Mouse (Mus musculus) midbrain, embryonic 16.5 days (tissue): Measurements from ENCODE around the gene Pex14. TPM values are rescaled to one million over a fixed set of nuclear protein-coding genes. Genes with fewer than 3 reads are reported as not detected.

Source experiments
- ATAC-seq: fragments of 200-750 bp; cut with Nextera tagmentation; 2 replicates; pipeline ENCODE4 v1.8.0; 2017; ENCODE audit warnings: moderate TSS enrichment
- H3K27ac ChIP-seq: fragments of 300-500 bp; sonication (generic); 2 replicates; pipeline ENCODE4 v1.5.1; 2014; ENCODE audit warnings: mild to moderate bottlenecking, low read length, mixed read lengths
- H3K27me3 ChIP-seq: fragments of 300-500 bp; sonication (generic); 2 replicates; pipeline ENCODE4 v1.6.1; 2014; ENCODE audit warnings: low read depth, low read length, mixed read lengths; ENCODE audit not compliant: control insufficient read depth, insufficient read depth
- H3K36me3 ChIP-seq: fragments of 300-500 bp; sonication (generic); 2 replicates; pipeline ENCODE4 v1.6.1; 2014; ENCODE audit warnings: mild to moderate bottlenecking, low read length, moderate library complexity, mixed read lengths; ENCODE audit not compliant: control insufficient read depth, insufficient read depth
- H3K4me1 ChIP-seq: fragments of 300-500 bp; sonication (generic); 2 replicates; pipeline ENCODE4 v1.6.1; 2014; ENCODE audit warnings: mild to moderate bottlenecking, low read length, mixed read lengths; ENCODE audit not compliant: control insufficient read depth, insufficient read depth
- H3K4me2 ChIP-seq: fragments of 300-500 bp; sonication (generic); 2 replicates; pipeline ENCODE4 v1.6.1; 2014; ENCODE audit warnings: mild to moderate bottlenecking, low read length, mixed read lengths
- H3K4me3 ChIP-seq: fragments of 300-500 bp; sonication (generic); 2 replicates; pipeline ENCODE4 v1.5.1; 2014; ENCODE audit warnings: low read depth, mild to moderate bottlenecking, low read length, moderate library complexity, mixed read lengths
- H3K9ac ChIP-seq: fragments of 300-500 bp; sonication (generic); 2 replicates; pipeline ENCODE4 v1.6.1; 2014; ENCODE audit warnings: low read depth, low read length, mixed read lengths
- H3K9me3 ChIP-seq: fragments of 300-500 bp; sonication (generic); replicated peaks from 2 replicates; pipeline ENCODE4 v1.6.1; 2014; ENCODE audit warnings: mild to moderate bottlenecking, low read length, mixed read lengths; ENCODE audit not compliant: control insufficient read depth, poor library complexity, severe bottlenecking
- WGBS: fragments of 180-500 bp; shearing (Covaris S2); extraction: QIAGEN DNeasy Blood & Tissue Kit; methylation state at CpG from one replicate; pipeline ENCODE4 v1.1.7; 2014; 5-methylcytosine and 5-hydroxymethylcytosine counted together
- polyA plus RNA-seq: library from polyadenylated mRNA; unstranded; fragments of >200 nt; fragmentation: Nextera tagmentation; extraction: Ambion mirVana; gene quantifications from 2 replicates; pipeline ENCODE4 v1.2.1, GENCODE M21; 2015

Pex14 gene
- polyA plus RNA-seq = 57.0 and 58.7 TPM in 2 replicates

DNA sequence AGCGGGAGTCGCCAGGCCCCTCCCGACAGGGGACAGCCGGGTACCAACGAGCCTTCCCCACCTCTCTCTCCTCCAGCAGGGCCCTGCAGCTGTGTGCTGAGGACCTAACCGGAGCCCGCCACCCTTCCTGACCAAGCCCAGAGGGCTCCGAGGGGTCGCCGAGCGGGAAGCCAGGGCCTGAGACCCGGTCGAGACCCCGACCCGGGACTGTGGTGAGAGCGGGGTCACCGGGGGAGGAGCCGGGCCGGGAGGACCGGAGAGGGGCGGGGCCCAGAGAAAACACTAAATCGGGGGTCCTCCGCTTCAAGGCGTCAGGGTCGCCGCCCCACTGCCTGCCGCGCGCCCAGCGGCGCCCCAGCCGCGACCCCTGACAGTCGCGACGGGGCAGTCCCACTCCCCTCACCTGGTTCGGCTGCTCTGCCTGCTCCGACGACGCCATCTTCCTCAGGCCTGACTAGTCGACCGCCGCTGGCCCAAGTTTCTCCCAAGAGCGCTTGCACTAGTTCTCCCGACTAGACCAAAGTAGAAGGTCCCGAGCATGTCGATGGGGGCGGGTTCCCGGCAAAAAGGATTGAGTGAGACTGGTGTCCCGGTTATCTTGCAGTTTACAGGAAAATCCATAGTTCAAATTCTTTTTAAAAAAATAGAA lies at the start of gene Pex14:
TSS of gene Pex14 (minus strand) at position 508 of the 649 bp plus-strand sequence.
- ATAC-seq = peak; percentile 75
- Histone ChIP-seq H3K4me3 (peak within 1 kb of the TSS; percentile 100), H3K36me3 (no peaks in the 10 kb centered on the region), H3K27ac (peak within 1 kb of the TSS; percentile 58), H3K4me1 (peaks cover 11% of the 10 kb centered on the region), H3K27me3 (no peaks in the 10 kb centered on the region), H3K9me3 (no peaks in the 10 kb centered on the region), H3K9ac (peak within 1 kb of the TSS; percentile 95), H3K4me2 (peak within 1 kb of the TSS; percentile 98)
- 0% methylated on average over 49 of the region's 50 CpGs for WGBS

DNA sequence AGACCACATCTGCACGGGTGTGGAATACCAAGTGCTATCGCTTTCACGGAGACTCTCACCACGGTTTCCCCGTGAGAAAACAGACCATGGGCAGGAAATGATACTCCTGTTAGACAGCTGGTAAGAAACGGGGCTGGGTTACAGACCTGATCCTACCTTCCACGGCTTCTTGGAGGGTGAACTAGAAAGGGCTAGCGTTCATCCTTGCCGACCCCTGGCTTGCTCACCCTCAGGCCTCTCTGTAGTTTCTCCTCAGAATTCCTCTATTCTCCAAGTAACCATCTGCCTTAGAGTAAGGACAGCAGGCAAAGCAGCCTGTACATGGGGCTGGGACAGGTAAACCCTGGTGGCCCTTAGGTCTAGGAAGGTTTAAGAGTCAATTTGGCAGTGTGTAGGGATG lies 49.5 kb upstream of the Pex14 start:
- WGBS = 86% methylated on average over 9 of the region's 9 CpGs

DNA sequence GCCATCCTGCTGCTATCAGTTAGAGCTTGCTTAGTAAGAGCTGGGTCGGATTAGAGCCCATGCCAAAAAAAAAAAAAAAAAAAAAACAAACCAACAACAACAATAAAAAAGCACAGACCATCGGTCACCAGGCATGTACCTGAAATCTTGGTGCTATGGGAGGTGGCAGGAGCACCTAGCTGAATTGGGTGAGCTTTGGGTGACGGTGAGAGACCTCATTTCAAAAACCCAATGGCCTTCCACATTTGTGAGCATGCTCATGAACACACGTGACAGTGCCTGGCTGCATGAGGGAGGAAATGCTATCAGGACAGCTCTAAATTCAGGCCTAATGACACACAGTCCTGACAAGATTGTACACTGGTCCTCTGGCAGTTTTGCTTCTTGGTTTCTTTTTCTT lies 48.4 kb upstream of the Pex14 start:
- H3K27me3 ChIP-seq = no peaks in the 10 kb centered on the region
- no peak overlapping the region for H3K4me2 ChIP-seq
- WGBS = 73% methylated on average over 4 of the region's 4 CpGs
- no peak overlapping the region for H3K27ac ChIP-seq
- H3K9ac ChIP-seq = no peak overlapping the region
- no peaks in the 10 kb centered on the region for H3K9me3 ChIP-seq
- H3K36me3 ChIP-seq = peaks cover 24% of the 10 kb centered on the region
- no peaks in the 10 kb centered on the region for H3K4me1 ChIP-seq
- no peak for ATAC-seq
- no peak overlapping the region for H3K4me3 ChIP-seq

More for the DNA sequence above, 49.5 kb upstream of the Pex14 start:
- H3K4me3 ChIP-seq = no peak overlapping the region
- H3K9me3 ChIP-seq = no peaks in the 10 kb centered on the region
- H3K4me1 ChIP-seq = no peaks in the 10 kb centered on the region
- no peak for ATAC-seq
- no peak overlapping the region for H3K27ac ChIP-seq
- no peaks in the 10 kb centered on the region for H3K27me3 ChIP-seq
- H3K9ac ChIP-seq = no peak overlapping the region
- no peak overlapping the region for H3K4me2 ChIP-seq
- peaks cover 35% of the 10 kb centered on the region for H3K36me3 ChIP-seq

DNA sequence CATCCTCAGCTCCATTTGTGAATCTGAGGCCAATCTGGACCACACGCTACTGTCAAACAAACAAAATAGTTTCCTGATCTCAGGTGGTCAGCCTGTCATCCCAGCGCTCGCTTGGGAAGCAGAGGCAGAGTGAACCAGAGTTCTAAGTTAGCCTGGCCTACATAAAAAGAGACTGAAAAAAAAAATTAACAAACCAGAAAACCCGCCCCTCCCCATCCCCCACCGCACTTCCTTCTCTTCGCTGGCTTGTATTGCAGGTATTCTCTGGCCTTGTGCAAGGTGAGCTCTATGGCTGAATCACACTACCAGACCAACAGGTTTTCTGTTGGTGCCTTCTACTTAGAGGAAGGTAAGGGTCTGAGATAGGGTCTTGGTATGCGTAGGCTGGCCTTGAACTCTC lies 47.9 kb upstream of the Pex14 start:
- H3K27me3 ChIP-seq = no peaks in the 10 kb centered on the region
- no peaks in the 10 kb centered on the region for H3K4me1 ChIP-seq
- ATAC-seq = no peak
- no peak overlapping the region for H3K27ac ChIP-seq
- H3K4me3 ChIP-seq = no peak overlapping the region
- no peak overlapping the region for H3K9ac ChIP-seq
- no peak overlapping the region for H3K4me2 ChIP-seq
- 92% methylated on average over 7 of the region's 7 CpGs for WGBS
- peaks cover 18% of the 10 kb centered on the region for H3K36me3 ChIP-seq
- no peaks in the 10 kb centered on the region for H3K9me3 ChIP-seq

DNA sequence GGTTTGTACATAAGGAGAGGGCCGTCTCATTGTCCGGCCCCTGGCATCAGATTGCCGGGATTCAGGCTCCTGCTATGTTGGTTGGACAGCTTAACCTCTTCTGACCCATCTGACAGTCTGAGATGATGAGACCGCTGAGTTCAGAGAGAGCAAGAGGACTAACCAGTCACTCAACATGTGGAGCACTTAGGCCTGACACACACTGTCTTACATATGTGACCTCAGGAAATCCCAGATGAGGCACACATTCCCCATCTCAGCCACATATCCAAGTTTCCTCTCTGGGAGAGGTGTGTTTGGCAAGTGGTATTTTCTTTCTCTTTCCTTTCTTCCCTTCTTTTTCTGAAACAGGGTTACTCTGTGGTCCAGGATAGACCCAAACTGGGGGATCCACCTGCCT lies 45.5 kb upstream of the Pex14 start:
- no peak overlapping the region for H3K27ac ChIP-seq
- 80% methylated on average over 4 of the region's 4 CpGs for WGBS
- no peaks in the 10 kb centered on the region; the same call in 1 of the 2 replicates for H3K36me3 ChIP-seq
- no peak overlapping the region for H3K9ac ChIP-seq
- ATAC-seq = no peak
- no peaks in the 10 kb centered on the region for H3K4me1 ChIP-seq
- H3K27me3 ChIP-seq = no peaks in the 10 kb centered on the region
- no peak overlapping the region for H3K4me3 ChIP-seq
- no peak overlapping the region for H3K4me2 ChIP-seq
- no peaks in the 10 kb centered on the region for H3K9me3 ChIP-seq

DNA sequence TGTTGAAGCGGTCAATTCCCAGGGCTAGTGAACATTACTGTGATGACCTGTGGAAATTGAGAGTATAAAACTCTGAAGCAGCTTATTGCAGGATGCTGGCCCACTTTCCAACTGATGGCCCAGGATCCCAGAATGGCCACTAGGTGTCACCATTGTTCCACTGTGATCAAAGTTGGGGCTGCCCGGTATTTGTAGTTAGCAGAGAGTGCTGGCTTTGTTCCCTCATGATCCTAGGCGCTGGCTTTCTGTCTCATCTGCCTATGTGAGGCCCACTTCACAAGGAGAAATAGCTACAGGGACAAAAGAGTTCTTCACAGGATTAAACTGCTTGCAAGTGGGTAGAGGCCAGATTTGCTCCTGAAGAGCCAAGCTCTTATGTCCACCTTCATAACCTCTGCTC lies 44.8 kb upstream of the Pex14 start:
- peak; percentile 91 for ATAC-seq
- Histone ChIP-seq H3K4me1 (no peaks in the 10 kb centered on the region), H3K9ac (no peak overlapping the region), H3K36me3 (no peaks in the 10 kb centered on the region), H3K9me3 (no peaks in the 10 kb centered on the region), H3K27me3 (no peaks in the 10 kb centered on the region), H3K27ac (no peak overlapping the region), H3K4me2 (no peak overlapping the region), H3K4me3 (no peak overlapping the region)
- 10% methylated on average over 3 of the region's 3 CpGs for WGBS

DNA sequence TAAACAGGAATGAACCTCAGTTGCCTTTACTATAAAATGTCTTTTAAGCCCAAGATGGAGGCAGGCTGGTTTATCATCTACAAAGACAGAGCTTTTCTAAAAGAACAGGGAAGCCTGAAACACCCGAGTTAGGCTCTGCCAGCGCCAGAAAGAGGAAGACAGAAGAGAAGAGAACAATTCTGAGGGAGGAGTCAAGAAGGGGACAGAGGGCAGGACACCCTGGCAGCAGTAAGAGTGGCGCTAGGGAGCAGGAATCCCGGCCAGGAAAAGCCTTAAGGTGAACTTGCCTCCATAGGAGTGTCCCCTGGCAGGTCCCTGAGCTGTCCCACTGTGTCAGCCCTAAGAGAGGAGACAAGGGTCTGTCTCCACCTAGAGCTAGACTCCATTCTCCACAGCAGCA lies 43.9 kb upstream of the Pex14 start:
- no peak for ATAC-seq
- WGBS = 25% methylated on average over 4 of the region's 4 CpGs
- Histone ChIP-seq H3K4me2 (no peak overlapping the region), H3K27ac (no peak overlapping the region), H3K36me3 (no peaks in the 10 kb centered on the region), H3K27me3 (no peaks in the 10 kb centered on the region), H3K9ac (no peak overlapping the region), H3K4me3 (no peak overlapping the region), H3K9me3 (no peaks in the 10 kb centered on the region), H3K4me1 (no peaks in the 10 kb centered on the region)

DNA sequence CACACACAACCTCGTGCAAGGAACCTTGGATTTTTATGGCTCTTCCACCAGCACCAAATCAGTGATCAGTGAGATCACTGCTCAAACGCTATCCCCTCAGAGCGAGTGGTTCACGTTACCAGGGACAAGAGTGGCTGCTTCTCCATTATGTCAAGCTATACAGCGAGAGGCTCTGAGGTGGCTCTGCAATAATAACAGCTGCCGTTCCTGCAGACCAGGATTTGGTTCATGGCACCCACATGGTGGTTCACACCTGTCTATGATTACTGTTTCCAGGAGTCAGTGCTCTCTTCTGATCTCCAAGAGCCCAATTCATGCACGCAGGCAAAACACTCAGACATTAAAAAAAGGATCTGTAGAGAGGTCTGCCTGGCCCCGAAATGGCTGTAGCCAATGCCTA lies 38.8 kb upstream of the Pex14 start:
- Histone ChIP-seq H3K4me1 (peaks cover 6% of the 10 kb centered on the region), H3K4me2 (no peak overlapping the region), H3K4me3 (no peak overlapping the region), H3K9me3 (no peaks in the 10 kb centered on the region), H3K9ac (no peak overlapping the region), H3K27ac (no peak overlapping the region), H3K36me3 (no peaks in the 10 kb centered on the region), H3K27me3 (no peaks in the 10 kb centered on the region)
- WGBS = 82% methylated on average over 8 of the region's 8 CpGs
- ATAC-seq = no peak

DNA sequence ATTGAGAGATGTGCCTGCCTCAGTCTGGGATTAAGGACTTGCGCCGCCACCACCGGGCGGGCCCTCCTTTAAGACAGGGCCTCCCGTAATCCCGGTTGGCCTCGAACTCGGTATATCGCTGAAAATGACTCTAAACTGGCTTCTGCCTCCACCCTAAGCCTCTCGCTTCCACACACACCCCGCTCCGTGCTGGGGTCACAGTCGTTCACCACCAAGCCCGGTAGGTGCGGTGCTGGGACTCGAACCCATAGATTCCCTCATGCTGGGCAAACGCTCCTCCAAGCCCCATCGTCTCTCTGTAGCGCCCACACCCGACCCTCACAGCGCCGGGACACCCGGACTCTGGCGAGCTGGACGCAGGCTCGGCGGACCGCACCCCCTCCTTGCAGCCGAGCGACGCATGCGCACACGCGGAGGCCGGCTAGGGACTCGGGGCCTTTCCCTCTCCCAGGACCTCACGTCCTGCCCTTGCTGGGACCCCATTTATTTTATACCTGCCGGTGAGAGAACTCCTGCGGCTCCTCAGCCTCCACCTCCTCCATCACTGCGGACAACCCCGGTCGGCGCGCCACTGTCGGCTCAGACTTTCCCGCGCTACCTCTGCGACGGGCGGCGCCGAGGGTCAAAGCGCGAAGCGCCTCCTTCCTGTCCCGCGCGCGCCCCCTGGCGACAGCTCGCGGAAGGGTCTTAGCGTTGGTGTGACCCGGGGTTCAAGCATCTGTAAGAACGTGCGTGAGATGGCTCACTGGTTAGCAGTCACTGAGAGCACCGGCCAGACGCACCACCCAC lies 37.5 kb upstream of the Pex14 start, which contains the start of gene Cenps:
TSS of gene Cenps (minus strand) at position 648 of the 789 bp plus-strand sequence.
- H3K4me2 ChIP-seq = peak within 1 kb of the TSS; percentile 65
- no peaks in the 10 kb centered on the region for H3K36me3 ChIP-seq
- H3K27ac ChIP-seq = peak within 1 kb of the TSS; percentile 81
- peak; percentile 94 for ATAC-seq
- no peaks in the 10 kb centered on the region for H3K27me3 ChIP-seq
- no peaks in the 10 kb centered on the region for H3K9me3 ChIP-seq
- WGBS = under 1% methylated on average over 68 of the region's 68 CpGs
- peak within 1 kb of the TSS; percentile 67 for H3K9ac ChIP-seq
- H3K4me3 ChIP-seq = peak within 1 kb of the TSS; percentile 72
- peaks cover 6% of the 10 kb centered on the region for H3K4me1 ChIP-seq
